Mouse (Mus musculus) lung, postnatal 0 days (tissue): ENCODE data around the gene Arhgef9.

Experiments used
- CTCF ChIP-seq: IDR thresholded peaks from 2 replicates; pipeline ENCODE4 v1.5.1; 2016; ENCODE audit warnings: antibody characterized with exemption, mild to moderate bottlenecking
- EP300 ChIP-seq: IDR thresholded peaks from 2 replicates; pipeline ENCODE4 v1.6.1; 2016; ENCODE audit warnings: antibody characterized with exemption, mild to moderate bottlenecking, control low read depth

DNA sequence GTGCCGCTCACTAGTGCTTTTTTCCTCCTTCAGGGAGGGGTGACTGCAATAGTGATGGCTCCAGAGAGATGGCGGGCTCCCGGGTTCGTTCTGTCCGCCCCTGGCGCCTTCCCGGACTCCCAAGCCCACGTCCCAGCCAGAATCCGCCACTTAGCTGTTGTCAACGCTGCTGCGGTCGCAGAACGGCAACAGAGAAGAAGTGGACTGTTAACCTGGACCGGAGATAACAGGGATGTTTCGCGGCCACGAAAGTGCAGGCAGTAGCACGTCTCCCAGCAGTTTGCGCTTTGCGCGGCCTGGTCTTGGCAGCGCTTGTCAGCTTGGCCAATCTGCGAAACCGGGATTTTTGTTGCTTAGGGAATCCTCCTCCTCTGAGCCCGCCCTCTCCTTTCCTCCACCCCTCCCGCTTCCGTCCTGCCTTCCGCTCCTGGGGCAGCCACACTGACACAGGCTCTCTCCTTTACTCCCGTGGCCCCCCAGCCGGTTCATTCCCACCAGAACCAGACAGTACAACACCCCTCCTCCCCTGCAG is 170.2 kb downstream of the Arhgef9 start, which contains the start of gene Spin4:
- TF ChIP-seq CTCF (0 out of 2 replicates have a peak, but pooled peaks have one; percentile 0), EP300 (no peak)
